Mouse (Mus musculus): ENCODE measurements around the gene Mtf1.

- TF ChIP-seq ZNF384 (IDR thresholded peaks at IDR 0.05; ENCODE audit: low read depth, low read length) (no peak), MAFK (IDR thresholded peaks at IDR 0.05; ENCODE audit: insufficient read depth, low read depth, low read length) (no peak), HCFC1 (IDR thresholded peaks at IDR 0.05; ENCODE audit: borderline replicate concordance, insufficient read depth, low read length) (no peak), ZC3H11A (IDR thresholded peaks at IDR 0.05; ENCODE audit: borderline replicate concordance, low read depth, low read length) (no peak)
Observed at GRCm38 (mm10) chr4:124858370-124858769, 56.5 kb downstream of the Mtf1 start.

Data from ES-E14 (cell line).